Mouse (Mus musculus): ENCODE results near the gene Inpp5k. TPM values are rescaled to one million over a fixed set of nuclear protein-coding genes. Genes with fewer than 3 reads are reported as not detected.
A peak's percentile ranks its signal among the peaks of the same experiment; 100 is the strongest.

Gene Inpp5k
- polyA plus RNA-seq, 1 experiment from 2014 or later: 19.6 TPM

DNA sequence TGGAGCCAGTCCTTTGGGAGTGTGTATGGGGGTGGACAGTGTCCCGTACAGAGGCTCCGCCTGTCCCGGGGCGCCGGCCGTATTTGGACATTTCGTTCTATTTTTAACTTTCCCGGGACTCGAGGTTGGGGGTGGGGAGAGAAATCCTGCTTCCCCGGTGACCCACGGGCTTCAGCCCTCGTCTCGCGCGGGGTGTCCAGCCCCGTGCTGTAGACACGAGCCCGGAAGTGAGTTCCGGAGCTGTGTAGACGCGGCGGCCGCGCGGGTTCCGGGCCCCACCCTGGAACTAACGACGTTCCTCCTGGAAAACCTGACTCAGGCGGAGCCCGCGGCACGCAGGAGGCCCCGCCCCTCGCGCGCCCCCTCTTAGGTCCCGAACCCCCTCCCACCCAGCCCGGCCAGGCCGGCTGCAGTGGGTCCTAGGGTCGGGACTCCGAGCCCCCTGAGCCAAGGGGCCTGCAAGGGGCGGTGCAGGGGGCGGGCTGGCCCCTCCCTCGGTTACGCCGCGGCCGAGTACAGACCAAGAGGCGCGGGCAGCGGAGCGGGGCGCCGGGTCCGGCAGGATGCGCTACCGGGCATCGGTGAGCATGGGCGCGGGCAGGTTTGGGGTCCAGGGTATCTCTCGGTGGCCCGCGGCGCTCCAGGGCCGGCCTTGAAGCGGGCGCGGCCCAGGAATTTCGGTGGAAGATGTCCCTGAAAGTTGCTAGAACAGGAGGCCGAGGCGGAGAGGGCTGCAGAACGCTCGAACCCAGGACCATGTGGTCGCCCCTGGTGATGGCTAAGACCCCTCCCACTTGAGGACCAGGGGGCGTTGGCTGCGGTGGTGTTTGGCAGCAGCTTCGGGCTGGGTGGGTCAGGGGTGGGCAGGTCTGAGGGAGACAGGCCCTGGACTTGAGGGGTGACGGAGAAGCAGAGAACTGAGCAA, 25.1 kb downstream of the Inpp5k start:
- Histone ChIP-seq H3K9ac (peak overlapping the region; percentile 82), H3K4me1 (replicated peaks) (peaks cover 56% of the 10 kb centered on the region), H3K9me3 (replicated peaks) (no peaks in the 10 kb centered on the region), H3K4me3 (peak overlapping the region; percentile 80), H3K36me3 (peaks cover 32% of the 10 kb centered on the region), H3K27me3 (no peaks in the 10 kb centered on the region), H3K27ac (peak overlapping the region; percentile 94), H3K4me2 (peak overlapping the region; percentile 86)
- WGBS: under 1% methylated on average over 78 of the region's 78 CpGs
- peak; percentile 50 for ATAC-seq (replicated peaks; ENCODE audit: insufficient number of reproducible peaks, insufficient read depth, low FRiP score, low read depth)

DNA sequence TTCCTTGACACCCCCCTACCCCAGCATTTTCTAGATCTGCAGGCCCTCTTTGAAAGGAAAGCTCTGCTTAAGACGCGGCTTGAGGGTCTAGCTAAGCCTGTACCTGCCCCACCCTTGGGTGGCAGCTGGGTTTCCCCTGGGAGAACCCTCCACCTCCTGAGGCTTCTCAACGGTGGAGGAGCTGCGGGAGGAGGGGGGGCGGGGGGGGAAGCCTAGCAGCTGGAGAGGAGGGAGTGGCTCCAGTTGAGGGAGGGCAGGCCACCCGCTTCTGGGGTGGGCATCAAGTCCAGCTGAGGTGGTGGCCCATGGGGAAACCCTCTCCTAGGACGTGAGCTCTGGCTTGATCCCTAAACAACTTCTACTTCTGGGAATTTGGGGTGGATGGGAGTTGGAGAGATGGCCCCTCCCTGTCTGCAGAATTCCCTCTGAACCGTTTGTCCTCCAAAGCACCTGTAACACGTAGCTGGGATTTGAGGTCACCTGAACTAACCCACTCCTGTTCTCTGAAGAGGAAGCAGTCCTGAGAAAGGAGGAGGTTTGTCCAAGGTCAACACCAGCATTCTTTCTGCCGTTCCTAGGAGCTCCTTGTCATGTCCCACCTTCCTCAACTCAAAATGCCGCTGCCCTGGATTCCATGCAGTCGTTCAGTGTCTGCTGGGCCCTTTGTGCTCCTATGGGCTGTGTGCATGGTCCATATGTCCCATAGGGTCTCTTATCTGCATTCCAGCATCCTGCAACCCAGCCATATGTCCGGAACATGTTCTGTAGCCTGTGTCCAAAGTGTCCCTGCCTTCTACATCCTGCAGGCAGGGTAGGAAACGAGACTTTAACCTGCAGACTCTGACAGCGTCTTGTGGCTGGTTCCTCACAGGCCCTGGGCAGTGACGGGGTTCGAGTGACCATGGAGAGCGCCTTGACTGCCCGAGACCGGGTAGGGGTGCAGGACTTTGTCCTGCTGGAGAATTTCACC, 26.1 kb downstream of the Inpp5k start:
- Histone ChIP-seq H3K9me3 (replicated peaks) (no peaks in the 10 kb centered on the region), H3K4me1 (replicated peaks) (peaks cover 52% of the 10 kb centered on the region), H3K27ac (peak overlapping the region; percentile 94), H3K36me3 (peaks cover 42% of the 10 kb centered on the region), H3K27me3 (no peaks in the 10 kb centered on the region), H3K4me3 (peak overlapping the region; percentile 80), H3K9ac (peak overlapping the region; percentile 82), H3K4me2 (peak overlapping the region; percentile 86)
- ATAC-seq (replicated peaks; ENCODE audit: insufficient number of reproducible peaks, insufficient read depth, low FRiP score, low read depth): no peak
- WGBS: 39% methylated on average over 20 of the region's 20 CpGs

DNA sequence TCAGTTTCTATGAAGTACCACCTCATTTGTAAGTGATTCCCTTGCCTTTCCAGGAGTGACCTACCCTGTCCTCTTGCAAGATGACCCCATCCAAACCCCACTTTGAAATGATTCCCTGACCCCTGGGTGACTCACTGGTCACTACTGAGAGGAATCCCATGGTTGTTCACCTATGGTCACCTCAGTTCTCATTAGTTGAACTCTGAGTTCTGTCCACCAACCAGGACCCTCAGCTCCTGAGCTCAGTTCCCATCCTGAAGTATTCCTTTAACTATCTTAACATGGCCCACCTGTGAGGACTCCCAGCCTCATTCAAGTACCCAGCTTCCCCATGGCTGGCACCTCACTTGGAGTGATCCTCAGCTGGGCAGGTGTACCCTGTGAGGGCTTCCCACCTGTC, 27.1 kb downstream of the Inpp5k start:
- peaks cover 52% of the 10 kb centered on the region for H3K36me3 ChIP-seq
- H3K27me3 ChIP-seq: no peaks in the 10 kb centered on the region
- H3K4me3 ChIP-seq: no peak overlapping the region
- no peaks in the 10 kb centered on the region for H3K9me3 ChIP-seq (replicated peaks)
- no peak overlapping the region for H3K4me2 ChIP-seq
- no peak overlapping the region for H3K27ac ChIP-seq
- peaks cover 44% of the 10 kb centered on the region for H3K4me1 ChIP-seq (replicated peaks)
- H3K9ac ChIP-seq: no peak overlapping the region
- no peak for ATAC-seq (replicated peaks; ENCODE audit: insufficient number of reproducible peaks, insufficient read depth, low FRiP score, low read depth)

DNA sequence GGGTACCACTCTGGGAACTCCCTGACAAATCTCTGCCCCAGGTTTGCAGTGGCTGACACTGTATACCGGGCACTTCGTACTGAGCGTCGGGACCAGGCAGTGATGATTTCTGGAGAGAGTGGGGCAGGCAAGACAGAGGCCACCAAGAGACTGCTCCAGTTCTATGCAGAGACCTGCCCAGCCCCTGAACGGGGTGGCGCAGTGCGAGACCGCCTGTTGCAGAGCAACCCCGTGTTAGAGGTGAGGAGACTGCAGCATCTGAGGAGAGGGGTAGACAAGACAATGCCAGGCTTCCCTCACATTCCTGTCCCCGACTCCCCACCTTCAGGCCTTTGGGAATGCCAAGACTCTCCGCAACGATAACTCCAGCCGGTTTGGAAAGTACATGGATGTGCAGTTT, 27.5 kb downstream of the Inpp5k start:
- no peak overlapping the region for H3K4me2 ChIP-seq
- no peak overlapping the region for H3K27ac ChIP-seq
- WGBS: 91% methylated on average over 13 of the region's 13 CpGs
- no peak overlapping the region for H3K4me3 ChIP-seq
- no peaks in the 10 kb centered on the region for H3K27me3 ChIP-seq
- no peak overlapping the region for H3K9ac ChIP-seq
- H3K9me3 ChIP-seq (replicated peaks): no peaks in the 10 kb centered on the region
- no peak for ATAC-seq (replicated peaks; ENCODE audit: insufficient number of reproducible peaks, insufficient read depth, low FRiP score, low read depth)
- H3K36me3 ChIP-seq: peaks cover 56% of the 10 kb centered on the region
- H3K4me1 ChIP-seq (replicated peaks): peaks cover 39% of the 10 kb centered on the region

DNA sequence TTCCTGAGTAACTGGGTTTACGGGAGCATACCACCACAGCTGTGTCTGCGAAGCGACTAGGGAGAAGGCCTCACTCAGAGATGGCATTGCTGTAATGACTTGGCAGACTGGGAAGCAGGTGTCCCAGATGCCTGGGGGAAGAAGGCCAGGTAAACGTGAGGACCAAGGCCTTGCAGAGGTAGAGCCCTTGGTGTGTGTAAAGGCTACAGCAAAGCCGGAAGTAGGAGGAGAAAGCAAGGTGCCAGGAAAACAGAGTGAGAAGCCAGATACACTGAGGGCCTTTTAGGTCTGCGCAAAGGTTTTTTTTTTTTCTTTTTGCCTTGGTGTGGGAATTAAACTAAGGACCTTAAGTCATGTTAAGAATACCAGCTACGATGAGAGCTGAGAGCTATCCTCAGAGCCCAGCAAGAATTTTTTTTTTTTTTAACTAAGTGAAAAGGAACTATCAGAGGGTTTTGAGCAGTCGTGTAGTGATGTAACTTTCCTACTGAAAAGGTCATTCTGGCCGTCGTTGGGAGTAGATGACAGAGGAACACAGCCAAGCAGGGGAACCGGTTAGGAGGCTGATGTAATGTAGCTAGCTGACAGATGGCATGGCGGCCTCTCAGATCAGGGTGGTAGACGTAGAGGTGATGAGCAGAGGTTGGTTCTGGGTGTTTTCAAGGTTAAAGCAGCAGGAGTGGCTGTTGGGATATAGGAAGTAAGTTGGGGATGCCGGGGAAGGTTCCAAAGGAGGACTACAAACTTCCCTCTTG, 28.4 kb downstream of the Inpp5k start:
- Histone ChIP-seq H3K27ac (no peak overlapping the region), H3K27me3 (no peaks in the 10 kb centered on the region), H3K9me3 (replicated peaks) (no peaks in the 10 kb centered on the region), H3K9ac (no peak overlapping the region), H3K4me3 (no peak overlapping the region; the same call in 1 of the 2 replicates), H3K4me1 (replicated peaks) (peaks cover 30% of the 10 kb centered on the region), H3K36me3 (peaks cover 65% of the 10 kb centered on the region), H3K4me2 (no peak overlapping the region)
- ATAC-seq (replicated peaks; ENCODE audit: insufficient number of reproducible peaks, insufficient read depth, low FRiP score, low read depth): no peak
- 74% methylated on average over 14 of the region's 14 CpGs for WGBS

DNA sequence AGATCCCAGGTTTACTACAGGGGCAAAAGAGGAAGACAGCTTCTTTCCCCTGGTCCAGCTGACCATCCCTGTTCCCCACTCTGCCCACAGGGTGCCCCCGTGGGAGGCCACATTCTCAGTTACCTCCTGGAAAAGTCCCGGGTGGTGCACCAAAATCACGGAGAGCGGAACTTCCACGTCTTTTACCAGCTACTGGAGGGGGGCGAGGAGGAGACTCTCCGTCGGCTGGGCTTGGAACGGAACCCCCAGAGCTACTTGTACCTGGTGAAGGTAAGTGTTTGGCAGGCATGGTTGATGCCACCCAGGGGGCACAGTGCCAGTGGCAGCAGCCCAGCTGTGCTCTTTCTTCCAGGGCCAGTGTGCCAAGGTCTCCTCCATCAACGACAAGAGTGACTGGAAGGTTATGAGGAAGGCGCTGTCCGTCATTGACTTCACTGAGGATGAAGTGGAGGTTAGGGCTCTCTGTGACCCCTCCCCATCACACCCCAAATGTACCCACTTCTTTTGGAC, 29.3 kb downstream of the Inpp5k start:
- H3K27ac ChIP-seq: no peak overlapping the region

DNA sequence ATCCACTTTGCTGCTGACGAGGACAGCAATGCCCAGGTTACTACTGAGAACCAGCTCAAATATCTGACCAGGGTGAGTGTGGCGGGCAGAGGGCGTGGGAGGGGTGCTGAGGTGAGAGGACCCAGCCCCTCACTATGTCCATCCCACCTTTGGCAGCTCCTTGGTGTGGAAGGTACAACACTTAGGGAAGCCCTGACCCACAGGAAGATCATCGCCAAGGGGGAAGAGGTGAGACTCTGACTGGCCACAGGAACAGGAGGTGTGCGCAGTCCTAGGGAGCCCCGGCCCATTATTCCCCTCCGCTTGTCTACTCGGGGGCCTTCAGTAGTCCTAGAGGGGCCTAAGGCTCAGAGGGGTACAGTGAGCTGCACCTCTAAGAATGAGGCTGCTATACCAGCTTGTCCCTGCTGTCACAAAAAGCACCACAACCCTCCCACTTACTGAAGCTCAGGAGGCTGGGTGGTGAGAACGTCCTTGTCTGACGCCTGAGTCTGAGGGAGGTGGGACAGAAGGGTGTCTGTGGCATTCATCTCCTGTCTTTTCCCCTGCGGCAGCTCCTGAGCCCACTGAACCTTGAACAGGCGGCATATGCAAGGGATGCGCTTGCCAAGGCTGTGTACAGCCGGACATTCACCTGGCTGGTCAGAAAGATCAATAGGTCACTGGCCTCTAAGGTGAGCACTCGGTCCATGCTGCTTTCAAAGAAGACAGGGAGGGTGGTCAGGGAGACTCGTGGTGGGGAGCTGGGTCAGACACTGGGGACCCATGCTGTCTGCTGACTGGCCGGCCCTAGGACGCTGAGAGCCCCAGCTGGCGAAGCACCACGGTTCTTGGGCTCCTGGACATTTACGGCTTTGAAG, 30.4 kb downstream of the Inpp5k start:
- Histone ChIP-seq H3K4me3 (no peak overlapping the region), H3K27me3 (no peaks in the 10 kb centered on the region), H3K4me2 (no peak overlapping the region), H3K9ac (no peak overlapping the region), H3K4me1 (replicated peaks) (peaks cover 16% of the 10 kb centered on the region), H3K9me3 (replicated peaks) (no peaks in the 10 kb centered on the region), H3K27ac (no peak overlapping the region), H3K36me3 (peaks cover 82% of the 10 kb centered on the region)
- WGBS: 90% methylated on average over 21 of the region's 21 CpGs
- ATAC-seq (replicated peaks; ENCODE audit: insufficient number of reproducible peaks, insufficient read depth, low FRiP score, low read depth): no peak

More for the DNA sequence above, 29.3 kb downstream of the Inpp5k start:
- H3K4me1 ChIP-seq (replicated peaks): peaks cover 21% of the 10 kb centered on the region
- H3K36me3 ChIP-seq: peaks cover 72% of the 10 kb centered on the region
- no peak overlapping the region for H3K4me3 ChIP-seq
- ATAC-seq (replicated peaks; ENCODE audit: insufficient number of reproducible peaks, insufficient read depth, low FRiP score, low read depth): no peak
- no peaks in the 10 kb centered on the region for H3K9me3 ChIP-seq (replicated peaks)
- H3K9ac ChIP-seq: no peak overlapping the region
- H3K4me2 ChIP-seq: no peak overlapping the region
- no peaks in the 10 kb centered on the region for H3K27me3 ChIP-seq
- WGBS: 91% methylated on average over 12 of the region's 12 CpGs

DNA sequence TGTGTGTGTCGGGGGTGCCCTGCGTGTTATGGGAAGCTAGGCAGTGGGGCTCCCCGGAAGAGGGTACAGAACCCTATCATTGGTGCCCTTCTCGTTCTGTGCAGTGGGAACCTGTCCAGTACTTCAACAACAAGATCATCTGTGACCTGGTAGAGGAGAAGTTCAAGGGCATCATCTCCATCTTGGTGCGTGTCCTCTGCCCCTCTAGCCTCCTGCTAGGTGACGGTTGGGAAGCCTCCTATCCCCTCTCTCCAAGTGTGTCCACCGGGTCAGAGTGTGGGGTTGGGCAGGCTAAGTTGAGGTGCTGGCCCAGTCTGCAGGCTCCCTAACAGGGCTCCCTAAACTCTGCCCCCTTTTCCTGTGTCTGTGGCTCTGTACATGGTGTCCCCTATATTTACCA, 31.3 kb downstream of the Inpp5k start:
- WGBS: 85% methylated on average over 7 of the region's 7 CpGs
- no peaks in the 10 kb centered on the region for H3K27me3 ChIP-seq
- no peak overlapping the region for H3K27ac ChIP-seq
- no peak overlapping the region for H3K4me2 ChIP-seq
- H3K4me1 ChIP-seq (replicated peaks): peaks cover 6% of the 10 kb centered on the region
- no peak overlapping the region for H3K4me3 ChIP-seq
- peaks cover 91% of the 10 kb centered on the region for H3K36me3 ChIP-seq
- ATAC-seq (replicated peaks; ENCODE audit: insufficient number of reproducible peaks, insufficient read depth, low FRiP score, low read depth): no peak
- no peaks in the 10 kb centered on the region for H3K9me3 ChIP-seq (replicated peaks)
- H3K9ac ChIP-seq: no peak overlapping the region

DNA sequence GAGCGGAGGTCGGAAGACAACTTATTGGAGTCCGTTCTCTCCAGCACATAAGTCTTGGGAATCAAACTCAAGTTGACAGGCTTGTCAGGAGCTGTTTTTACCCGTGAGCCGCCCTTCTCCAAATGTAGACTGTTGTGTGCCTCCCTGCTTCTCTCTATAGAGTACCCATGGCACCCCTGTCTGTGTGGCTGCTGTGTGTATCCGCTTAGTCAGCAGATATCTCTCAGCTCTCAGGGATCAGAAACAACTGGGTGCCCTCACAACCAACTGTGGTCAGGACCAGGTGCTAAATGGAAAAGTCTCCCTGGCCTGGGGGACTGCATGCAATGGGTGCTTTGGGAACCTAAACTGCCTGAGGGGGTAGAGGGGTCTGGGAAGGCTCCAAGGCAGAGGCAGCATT, 35.5 kb downstream of the Inpp5k start:
- no peaks in the 10 kb centered on the region for H3K9me3 ChIP-seq (replicated peaks)
- no peak overlapping the region for H3K4me3 ChIP-seq
- H3K36me3 ChIP-seq: peaks cover 96% of the 10 kb centered on the region
- no peaks in the 10 kb centered on the region for H3K4me1 ChIP-seq (replicated peaks)
- WGBS: 92% methylated on average over 6 of the region's 6 CpGs
- ATAC-seq (replicated peaks; ENCODE audit: insufficient number of reproducible peaks, insufficient read depth, low FRiP score, low read depth): no peak
- no peak overlapping the region for H3K4me2 ChIP-seq
- H3K9ac ChIP-seq: no peak overlapping the region
- no peak overlapping the region for H3K27ac ChIP-seq
- no peaks in the 10 kb centered on the region for H3K27me3 ChIP-seq

DNA sequence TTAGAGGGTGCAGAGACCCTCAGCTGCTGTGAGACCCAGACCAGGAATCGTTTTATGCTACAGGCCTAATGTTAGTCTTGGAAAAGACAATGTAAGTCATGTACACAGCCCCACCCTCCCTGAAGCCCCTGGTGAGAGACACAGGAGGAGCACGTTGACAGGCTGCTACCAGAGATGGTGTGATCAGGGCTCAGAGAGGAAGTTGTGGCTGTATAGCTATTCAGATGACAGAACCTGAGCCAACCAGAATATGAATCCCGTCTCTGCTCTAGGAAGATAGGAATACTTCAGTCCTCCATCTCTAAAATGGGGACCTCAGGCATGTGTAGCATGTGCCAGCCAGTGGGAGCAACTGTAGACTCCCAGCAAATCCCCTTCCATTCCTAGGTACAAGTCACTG, 37.8 kb downstream of the Inpp5k start:
- Histone ChIP-seq H3K27ac (no peak overlapping the region), H3K9me3 (replicated peaks) (no peaks in the 10 kb centered on the region), H3K27me3 (no peaks in the 10 kb centered on the region), H3K4me1 (replicated peaks) (no peaks in the 10 kb centered on the region), H3K36me3 (peaks cover 96% of the 10 kb centered on the region), H3K4me2 (no peak overlapping the region), H3K9ac (no peak overlapping the region), H3K4me3 (no peak overlapping the region)
- no peak for ATAC-seq (replicated peaks; ENCODE audit: insufficient number of reproducible peaks, insufficient read depth, low FRiP score, low read depth)
- WGBS: 84% methylated on average over 3 of the region's 3 CpGs
